ENCODE assay signal across 19 mouse cellular contexts in genomic region chr5:88426753-88427152, GRCm38 (mm10). TPM values are rescaled to one million over a fixed set of nuclear protein-coding genes. Genes with fewer than 3 reads are reported as not detected.
A peak's percentile ranks its signal among the peaks of the same experiment; 100 is the strongest.
DNase-seq lines count a peak whose midpoint lies in the region; ATAC-seq and TF ChIP-seq lines count a peak whose summit lies in the region.
"Had no signal": no experiment of that assay in that cellular context is flagged by ENCODE, and none has a peak within 500 bp of the region (broad histone marks: within the 10 kb centered on the region; RNA-seq: fewer than 3 reads in every experiment).

No protein-coding gene starts in this region.

- H3K9me3 ChIP-seq in kidney, embryonic 14.5 days (ENCODE audit: control insufficient read depth, low read length), result no peaks in the 10 kb centered on the region
- H3K9me3 ChIP-seq in intestine, postnatal 0 days (ENCODE audit: control insufficient read depth), result no peaks in the 10 kb centered on the region
- H3K9me3 ChIP-seq in liver, postnatal 0 days (ENCODE audit: low read length), result no peaks in the 10 kb centered on the region
- H3K9me3 ChIP-seq: G1E; hindbrain, embryonic 15.5 days; lung, embryonic 15.5 days had no signal

- WGBS in kidney, embryonic 14.5 days, result 10% methylated on average over 1 of the region's 1 CpGs
- 12% methylated on average over 1 of the region's 1 CpGs for WGBS in intestine, postnatal 0 days
- 68% methylated on average over 1 of the region's 1 CpGs for WGBS in liver, postnatal 0 days (ENCODE audit: insufficient replicate concordance)

- H3K27me3 ChIP-seq in kidney, embryonic 14.5 days (ENCODE audit: control insufficient read depth, insufficient read depth, low read length), result no peaks in the 10 kb centered on the region
- H3K27me3 ChIP-seq in intestine, postnatal 0 days (replicated peaks; ENCODE audit: control insufficient read depth, insufficient read depth, low read length), result no peaks in the 10 kb centered on the region
- no peaks in the 10 kb centered on the region for H3K27me3 ChIP-seq in liver, postnatal 0 days (ENCODE audit: insufficient read depth, low read length)
- H3K27me3 ChIP-seq: hindbrain, embryonic 15.5 days; lung, embryonic 15.5 days had no signal

- H3K36me3 ChIP-seq in kidney, embryonic 14.5 days (ENCODE audit: control insufficient read depth, insufficient read depth, low read length), result no peaks in the 10 kb centered on the region
- no peaks in the 10 kb centered on the region for H3K36me3 ChIP-seq in intestine, postnatal 0 days (ENCODE audit: control insufficient read depth, insufficient read depth)
- no peaks in the 10 kb centered on the region for H3K36me3 ChIP-seq in liver, postnatal 0 days (replicated peaks; ENCODE audit: insufficient read depth, low read length)
- H3K36me3 ChIP-seq: G1E; hindbrain, embryonic 15.5 days; lung, embryonic 15.5 days had no signal

- peak; percentile 90 for ATAC-seq in kidney, embryonic 14.5 days (ENCODE audit: low FRiP score, low TSS enrichment)
- ATAC-seq in intestine, postnatal 0 days, result peak; percentile 53; the same call in 1 of the 2 replicates
- ATAC-seq in liver, postnatal 0 days, result no peak

- DNase-seq in kidney, adult 18-20 months, result no peak
- peak; percentile 21 to 22 for DNase-seq in right cerebral cortex, postnatal 10 days (ENCODE audit: low spot score in 2 of 2)
- DNase-seq in right cerebral cortex, postnatal 14 days, result no peak
- no peak for DNase-seq in liver, postnatal 0 days
- DNase-seq in heart, postnatal 10 days, result no peak
- DNase-seq: adrenal gland, postnatal 25 days; cerebellum, postnatal 36 days; heart, adult 18-20 months; spleen, adult 18-20 months had no signal

- intact Hi-C loops in heart, postnatal 10 days (cut with DNase I), result no loop called here

- H3K4me2 ChIP-seq in kidney, embryonic 14.5 days (replicated peaks; ENCODE audit: low read depth, low read length), result no peak overlapping the region
- no peak overlapping the region for H3K4me2 ChIP-seq in intestine, postnatal 0 days (replicated peaks; ENCODE audit: low read depth)
- no peak overlapping the region for H3K4me2 ChIP-seq in liver, postnatal 0 days (ENCODE audit: low read depth, low read length)
- H3K4me2 ChIP-seq: hindbrain, embryonic 15.5 days; lung, embryonic 15.5 days had no signal

- H3K27ac ChIP-seq in kidney, embryonic 14.5 days (ENCODE audit: low read depth, low read length), result no peak overlapping the region
- no peak overlapping the region for H3K27ac ChIP-seq in intestine, postnatal 0 days (ENCODE audit: low read depth, low read length)
- H3K27ac ChIP-seq in liver, postnatal 0 days (ENCODE audit: low read depth), result no peak overlapping the region
- H3K27ac ChIP-seq: hindbrain, embryonic 15.5 days; lung, embryonic 15.5 days had no signal

- H3K4me1 ChIP-seq in kidney, embryonic 14.5 days (ENCODE audit: control insufficient read depth, insufficient read depth, low read length), result 0 out of 2 replicates have a peak, but pooled peaks cover 2% of the 10 kb centered on the region
- no peaks in the 10 kb centered on the region for H3K4me1 ChIP-seq in intestine, postnatal 0 days (replicated peaks; ENCODE audit: control insufficient read depth, insufficient read depth, low read length)
- no peaks in the 10 kb centered on the region for H3K4me1 ChIP-seq in liver, postnatal 0 days (ENCODE audit: insufficient read depth)
- H3K4me1 ChIP-seq: hindbrain, embryonic 15.5 days; lung, embryonic 15.5 days had no signal

- no peak for TF ChIP-seq EP300 in liver, postnatal 0 days (IDR thresholded peaks at IDR 0.05; ENCODE audit: low read depth)

- H3K9ac ChIP-seq in kidney, embryonic 14.5 days (ENCODE audit: low read depth, low read length), result no peak overlapping the region
- no peak overlapping the region for H3K9ac ChIP-seq in intestine, postnatal 0 days (ENCODE audit: low read depth, low read length)
- H3K9ac ChIP-seq in liver, postnatal 0 days (replicated peaks), result no peak overlapping the region
- H3K9ac ChIP-seq: hindbrain, embryonic 15.5 days; lung, embryonic 15.5 days had no signal

- no peak overlapping the region for H3K4me3 ChIP-seq in kidney, embryonic 14.5 days (ENCODE audit: low read length)
- no peak overlapping the region for H3K4me3 ChIP-seq in intestine, postnatal 0 days (ENCODE audit: low read depth, low read length)
- H3K4me3 ChIP-seq in liver, postnatal 0 days (ENCODE audit: low read depth, low read length), result no peak overlapping the region
- H3K4me3 ChIP-seq: hindbrain, embryonic 15.5 days; lung, embryonic 15.5 days had no signal

- no peak for TF ChIP-seq CTCF in intestine, postnatal 0 days (IDR thresholded peaks at IDR 0.05; ENCODE audit: low read depth)
- TF ChIP-seq CTCF in liver, postnatal 0 days (IDR thresholded peaks at IDR 0.05; ENCODE audit: low read depth), result no peak

RNA-seq across cellular contexts. Expression of gene Ambn, which starts 29.0 kb away (rescaled TPM):
- not detected in 2 replicates for polyA plus RNA-seq in kidney, embryonic 14.5 days (2014; fragmentation: Nextera tagmentation; extraction: Ambion mirVana)
- not detected in 2 replicates for polyA plus RNA-seq in intestine, postnatal 0 days (2015; fragmentation: Nextera tagmentation; extraction: Ambion mirVana)
- not detected in 2 replicates for polyA plus RNA-seq in liver, postnatal 0 days (2015; fragmentation: Nextera tagmentation; extraction: Ambion mirVana)
- total RNA-seq in heart, postnatal 10 days (2021), result not detected
- total RNA-seq: adrenal gland, postnatal 25 days; G1E; gastrocnemius, adult 18-20 months; heart, adult 18-20 months; left cerebral cortex, adult 18-20 months; liver, adult 2 months; megakaryocyte, adult 5-6 weeks had no signal
- polyA plus RNA-seq: G1E; heart, embryonic 16.5 days; hindbrain, embryonic 15.5 days; liver, adult 2 months; lung, embryonic 15.5 days had no signal

RNA-seq across cellular contexts. Expression of gene Amtn, which starts 50.8 kb away (rescaled TPM):
- not detected in 2 replicates for polyA plus RNA-seq in kidney, embryonic 14.5 days (2014; fragmentation: Nextera tagmentation; extraction: Ambion mirVana)
- 0.16 TPM in 1 of 2 replicates, not detected in the other for polyA plus RNA-seq in intestine, postnatal 0 days (2015; fragmentation: Nextera tagmentation; extraction: Ambion mirVana)
- not detected in 2 replicates for polyA plus RNA-seq in liver, postnatal 0 days (2015; fragmentation: Nextera tagmentation; extraction: Ambion mirVana)
- total RNA-seq in heart, postnatal 10 days (2021), result not detected
- total RNA-seq: adrenal gland, postnatal 25 days; G1E; gastrocnemius, adult 18-20 months; heart, adult 18-20 months; left cerebral cortex, adult 18-20 months; liver, adult 2 months; megakaryocyte, adult 5-6 weeks had no signal
- polyA plus RNA-seq: G1E; heart, embryonic 16.5 days; hindbrain, embryonic 15.5 days; liver, adult 2 months; lung, embryonic 15.5 days had no signal

Comparison
In these comparisons a context has a peak if more than half of its experiments do, and no peak if none do; other contexts are left out.
1. DNase-seq: peak in right cerebral cortex, postnatal 10 days (2 of 2); none in kidney, adult 18-20 months (single experiment), right cerebral cortex, postnatal 14 days (single experiment), liver, postnatal 0 days (single experiment) and heart, postnatal 10 days (0 of 2).